Mouse (Mus musculus): ENCODE measurements around the gene Clstn2. TPM values are rescaled to one million over a fixed set of nuclear protein-coding genes. Genes with fewer than 3 reads are reported as not detected.

The Clstn2 gene
- polyA plus RNA-seq, 1 experiment from 2014 or later: 19.6 TPM

DNA sequence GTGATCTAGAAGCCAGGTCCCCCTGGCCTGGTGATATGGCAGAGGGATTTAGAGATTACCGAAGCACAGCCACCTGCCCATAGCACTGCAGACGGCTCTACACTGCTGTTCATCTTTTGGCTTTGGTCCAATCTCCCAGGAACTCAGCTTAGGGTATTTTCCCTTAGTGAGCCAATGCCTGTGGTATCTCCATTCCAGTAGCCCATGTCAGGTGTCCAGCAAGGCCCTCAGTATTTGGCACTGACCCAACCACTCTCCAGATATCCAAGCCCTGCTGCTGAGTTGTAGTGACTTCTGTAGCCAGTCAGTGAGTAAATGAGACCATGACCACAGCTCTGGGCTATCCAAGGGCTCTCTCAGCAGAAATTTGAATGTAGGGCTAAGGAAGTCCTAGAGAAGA, 330.0 kb downstream of the Clstn2 start:
- Histone ChIP-seq H3K4me2 (replicated peaks) (no peak overlapping the region), H3K27ac (no peak overlapping the region), H3K9ac (no peak overlapping the region), H3K9me3 (ENCODE audit: control insufficient read depth, low read length) (no peaks in the 10 kb centered on the region), H3K36me3 (replicated peaks; ENCODE audit: control insufficient read depth, insufficient read depth) (no peaks in the 10 kb centered on the region), H3K27me3 (ENCODE audit: control insufficient read depth, insufficient read depth, low read length) (no peaks in the 10 kb centered on the region), H3K4me1 (replicated peaks; ENCODE audit: control insufficient read depth, insufficient read depth, low read length) (peaks cover 9% of the 10 kb centered on the region), H3K4me3 (replicated peaks; ENCODE audit: low read length) (no peak overlapping the region)
- ATAC-seq (ENCODE audit: low FRiP score) (no peak), DNase-seq (ENCODE audit: low spot score) (no peak)
- WGBS: 68% methylated on average over 2 of the region's 2 CpGs

DNA sequence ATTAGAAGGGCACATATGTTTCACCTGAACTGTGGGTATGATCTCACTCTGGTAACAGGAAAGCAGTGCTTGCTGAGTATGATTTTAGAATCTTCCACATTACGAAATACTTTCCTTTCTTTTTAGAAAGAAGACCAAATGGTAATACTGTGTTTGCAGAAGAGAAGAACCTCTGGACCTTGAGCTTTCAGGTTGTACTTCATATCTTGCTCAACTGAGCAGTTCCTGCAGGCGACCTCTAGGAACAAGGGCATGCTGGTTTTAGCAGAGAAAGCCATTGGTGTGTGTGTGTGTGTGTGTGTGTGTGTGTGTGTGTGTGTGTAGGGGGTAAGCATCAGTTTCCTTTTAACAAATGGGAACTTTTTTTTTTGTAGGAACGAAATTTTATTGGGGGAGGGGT, 333.0 kb downstream of the Clstn2 start:
- WGBS: 89% methylated on average over 3 of the region's 3 CpGs
- Histone ChIP-seq H3K27me3 (ENCODE audit: control insufficient read depth, insufficient read depth, low read length) (no peaks in the 10 kb centered on the region), H3K4me3 (replicated peaks; ENCODE audit: low read length) (no peak overlapping the region), H3K4me1 (replicated peaks; ENCODE audit: control insufficient read depth, insufficient read depth, low read length) (peaks cover 9% of the 10 kb centered on the region), H3K36me3 (replicated peaks; ENCODE audit: control insufficient read depth, insufficient read depth) (no peaks in the 10 kb centered on the region), H3K27ac (no peak overlapping the region), H3K9ac (no peak overlapping the region), H3K9me3 (ENCODE audit: control insufficient read depth, low read length) (no peaks in the 10 kb centered on the region), H3K4me2 (replicated peaks) (no peak overlapping the region)
- DNase-seq (ENCODE audit: low spot score): no peak
- ATAC-seq (ENCODE audit: low FRiP score): no peak

DNA sequence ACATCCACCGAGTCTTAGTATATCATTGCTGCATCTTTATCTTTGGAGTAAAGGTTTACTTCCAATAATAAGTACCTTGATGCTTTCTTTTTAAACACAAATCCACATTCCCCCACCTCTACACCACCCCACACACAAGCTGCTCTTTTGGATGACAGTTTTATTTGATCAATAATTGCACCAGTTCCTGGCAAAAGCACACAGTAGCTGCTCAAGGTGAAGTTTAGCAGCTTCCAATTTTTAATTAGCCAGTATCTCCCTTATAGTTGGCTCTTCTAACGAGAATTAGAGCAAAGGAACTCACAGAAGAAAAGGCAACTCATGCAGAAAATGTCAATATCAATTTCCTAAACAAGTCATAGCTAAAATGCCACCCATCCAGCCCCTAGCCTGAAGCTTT, 334.0 kb downstream of the Clstn2 start:
- no peak overlapping the region for H3K4me2 ChIP-seq (replicated peaks)
- no peak overlapping the region for H3K27ac ChIP-seq
- peaks cover 4% of the 10 kb centered on the region; the same call in 1 of the 2 replicates for H3K4me1 ChIP-seq (replicated peaks; ENCODE audit: control insufficient read depth, insufficient read depth, low read length)
- DNase-seq (ENCODE audit: low spot score) (no peak), ATAC-seq (ENCODE audit: low FRiP score) (no peak)
- no peak overlapping the region for H3K9ac ChIP-seq
- no peaks in the 10 kb centered on the region for H3K36me3 ChIP-seq (replicated peaks; ENCODE audit: control insufficient read depth, insufficient read depth)
- H3K9me3 ChIP-seq (ENCODE audit: control insufficient read depth, low read length): no peaks in the 10 kb centered on the region
- 69% methylated on average over 2 of the region's 2 CpGs for WGBS
- no peak overlapping the region for H3K4me3 ChIP-seq (replicated peaks; ENCODE audit: low read length)
- H3K27me3 ChIP-seq (ENCODE audit: control insufficient read depth, insufficient read depth, low read length): no peaks in the 10 kb centered on the region

DNA sequence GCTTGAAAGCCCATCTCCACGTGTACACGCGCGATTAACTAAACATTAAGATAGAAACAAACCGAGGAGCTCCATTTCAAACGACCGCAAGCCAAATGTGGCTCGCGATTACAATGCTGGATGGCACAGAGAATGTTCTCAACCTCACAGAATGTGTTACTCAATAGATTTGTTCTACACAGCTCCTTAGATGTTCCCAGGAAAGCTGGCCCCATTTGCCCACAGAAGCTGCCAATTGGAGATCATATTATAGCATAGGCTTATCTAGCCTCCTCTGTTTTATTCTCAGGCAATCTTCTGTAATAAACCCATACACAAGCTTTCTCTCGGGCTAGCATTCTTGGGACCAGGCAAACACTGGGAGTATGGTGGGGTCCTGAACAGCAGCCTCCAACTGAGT, 334.9 kb downstream of the Clstn2 start:
- no peaks in the 10 kb centered on the region for H3K27me3 ChIP-seq (ENCODE audit: control insufficient read depth, insufficient read depth, low read length)
- no peak overlapping the region for H3K27ac ChIP-seq
- H3K4me3 ChIP-seq (replicated peaks; ENCODE audit: low read length): no peak overlapping the region
- no peaks in the 10 kb centered on the region for H3K4me1 ChIP-seq (replicated peaks; ENCODE audit: control insufficient read depth, insufficient read depth, low read length)
- H3K9me3 ChIP-seq (ENCODE audit: control insufficient read depth, low read length): no peaks in the 10 kb centered on the region
- ATAC-seq (ENCODE audit: low FRiP score): no peak
- DNase-seq (ENCODE audit: low spot score): no peak
- H3K4me2 ChIP-seq (replicated peaks): no peak overlapping the region
- H3K36me3 ChIP-seq (replicated peaks; ENCODE audit: control insufficient read depth, insufficient read depth): no peaks in the 10 kb centered on the region
- H3K9ac ChIP-seq: no peak overlapping the region
- 92% methylated on average over 10 of the region's 10 CpGs for WGBS

DNA sequence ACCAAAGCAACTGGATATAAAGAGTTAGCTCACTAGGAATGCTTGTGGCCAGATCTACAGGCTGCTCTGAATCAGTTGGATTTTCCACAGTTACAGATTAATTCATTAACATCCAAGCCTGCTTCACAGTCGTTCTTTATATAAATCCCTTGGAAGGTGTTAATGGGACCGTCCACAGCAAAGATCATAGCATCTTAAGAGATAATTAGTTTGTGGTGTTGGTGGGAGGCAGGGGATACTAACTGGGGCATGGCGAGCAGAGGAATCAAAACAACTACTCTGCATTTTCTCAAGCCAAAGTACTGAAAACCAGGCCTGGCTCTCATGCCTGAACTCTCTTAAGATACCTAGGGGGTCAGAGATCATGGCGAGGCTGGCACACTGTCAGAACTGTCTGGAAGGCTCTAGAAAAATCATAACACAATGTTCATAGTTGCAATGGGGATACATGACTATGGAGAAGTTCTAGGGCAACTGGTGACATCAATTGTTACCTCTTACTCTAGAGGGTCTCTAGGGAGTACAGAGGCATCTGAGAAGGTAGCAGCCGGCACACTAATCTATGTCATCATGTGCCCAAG, 336.2 kb downstream of the Clstn2 start:
- no peak overlapping the region for H3K27ac ChIP-seq
- no peaks in the 10 kb centered on the region for H3K36me3 ChIP-seq (replicated peaks; ENCODE audit: control insufficient read depth, insufficient read depth)
- H3K27me3 ChIP-seq (ENCODE audit: control insufficient read depth, insufficient read depth, low read length): no peaks in the 10 kb centered on the region
- 79% methylated on average over 5 of the region's 5 CpGs for WGBS
- H3K4me3 ChIP-seq (replicated peaks; ENCODE audit: low read length): no peak overlapping the region
- DNase-seq (ENCODE audit: low spot score) (no peak), ATAC-seq (ENCODE audit: low FRiP score) (no peak)
- H3K9me3 ChIP-seq (ENCODE audit: control insufficient read depth, low read length): no peaks in the 10 kb centered on the region
- H3K4me1 ChIP-seq (replicated peaks; ENCODE audit: control insufficient read depth, insufficient read depth, low read length): no peaks in the 10 kb centered on the region
- H3K9ac ChIP-seq: no peak overlapping the region
- no peak overlapping the region for H3K4me2 ChIP-seq (replicated peaks)

DNA sequence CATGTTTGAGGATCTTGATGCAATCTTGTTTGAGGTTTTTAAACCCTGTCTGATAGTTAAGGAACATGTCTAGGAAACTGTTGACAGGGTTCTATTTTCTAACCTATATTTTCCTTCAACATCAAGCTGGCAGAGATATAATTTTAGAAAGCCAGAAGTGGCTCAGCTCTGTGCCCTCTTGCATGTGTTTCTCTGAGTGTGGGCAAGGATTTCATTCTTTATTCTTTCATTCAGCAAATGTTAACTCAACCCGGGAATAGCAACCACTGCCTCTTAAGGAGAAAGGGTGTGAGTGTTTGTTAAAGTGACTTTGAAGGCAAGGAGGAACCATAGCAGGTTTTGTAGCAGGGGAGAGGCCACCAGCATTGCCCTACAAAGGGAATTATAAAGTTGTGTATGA, 337.7 kb downstream of the Clstn2 start:
- 85% methylated on average over 1 of the region's 1 CpGs for WGBS
- no peak overlapping the region for H3K4me2 ChIP-seq (replicated peaks)
- H3K4me3 ChIP-seq (replicated peaks; ENCODE audit: low read length): no peak overlapping the region
- DNase-seq (ENCODE audit: low spot score) (no peak), ATAC-seq (ENCODE audit: low FRiP score) (no peak)
- no peaks in the 10 kb centered on the region for H3K4me1 ChIP-seq (replicated peaks; ENCODE audit: control insufficient read depth, insufficient read depth, low read length)
- no peak overlapping the region for H3K9ac ChIP-seq
- no peak overlapping the region for H3K27ac ChIP-seq
- no peaks in the 10 kb centered on the region for H3K27me3 ChIP-seq (ENCODE audit: control insufficient read depth, insufficient read depth, low read length)
- no peaks in the 10 kb centered on the region for H3K36me3 ChIP-seq (replicated peaks; ENCODE audit: control insufficient read depth, insufficient read depth)
- no peaks in the 10 kb centered on the region for H3K9me3 ChIP-seq (ENCODE audit: control insufficient read depth, low read length)

DNA sequence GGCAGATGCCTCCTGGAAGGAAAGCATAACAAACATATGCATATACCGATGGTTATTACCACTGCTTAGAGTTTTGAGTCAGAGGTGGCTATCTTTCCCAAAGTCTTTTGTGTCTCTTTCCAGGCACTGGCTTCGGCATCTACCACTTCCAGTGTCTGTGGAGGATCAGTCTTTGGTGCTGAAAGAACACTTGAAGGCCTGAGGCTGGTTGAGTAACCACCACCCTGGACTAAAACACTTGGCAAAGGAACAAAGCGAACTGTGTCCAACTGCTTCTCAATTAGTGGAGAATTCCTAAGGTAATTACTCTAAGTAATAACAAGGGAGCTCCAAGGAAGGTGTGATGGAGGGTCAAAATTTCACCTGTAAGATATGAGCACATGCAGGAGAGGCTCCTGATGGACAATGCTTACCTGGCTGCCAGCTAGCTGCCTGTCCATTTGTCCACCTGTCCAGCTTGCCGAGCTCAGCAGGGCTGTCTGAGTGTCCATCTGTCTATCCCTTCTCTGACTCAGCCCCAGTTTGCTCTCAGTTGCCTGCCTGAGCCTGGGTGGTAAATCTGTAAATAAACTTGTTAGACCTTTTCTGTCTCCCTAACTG, 346.1 kb downstream of the Clstn2 start:
- Histone ChIP-seq H3K9me3 (ENCODE audit: control insufficient read depth, low read length) (no peaks in the 10 kb centered on the region), H3K27me3 (ENCODE audit: control insufficient read depth, insufficient read depth, low read length) (no peaks in the 10 kb centered on the region), H3K36me3 (replicated peaks; ENCODE audit: control insufficient read depth, insufficient read depth) (no peaks in the 10 kb centered on the region), H3K4me3 (replicated peaks; ENCODE audit: low read length) (no peak overlapping the region), H3K27ac (no peak overlapping the region), H3K4me2 (replicated peaks) (no peak overlapping the region), H3K9ac (no peak overlapping the region), H3K4me1 (replicated peaks; ENCODE audit: control insufficient read depth, insufficient read depth, low read length) (no peaks in the 10 kb centered on the region)
- no peak for DNase-seq (ENCODE audit: low spot score)
- WGBS: 88% methylated on average over 4 of the region's 4 CpGs
- ATAC-seq (ENCODE audit: low FRiP score): no peak

DNA sequence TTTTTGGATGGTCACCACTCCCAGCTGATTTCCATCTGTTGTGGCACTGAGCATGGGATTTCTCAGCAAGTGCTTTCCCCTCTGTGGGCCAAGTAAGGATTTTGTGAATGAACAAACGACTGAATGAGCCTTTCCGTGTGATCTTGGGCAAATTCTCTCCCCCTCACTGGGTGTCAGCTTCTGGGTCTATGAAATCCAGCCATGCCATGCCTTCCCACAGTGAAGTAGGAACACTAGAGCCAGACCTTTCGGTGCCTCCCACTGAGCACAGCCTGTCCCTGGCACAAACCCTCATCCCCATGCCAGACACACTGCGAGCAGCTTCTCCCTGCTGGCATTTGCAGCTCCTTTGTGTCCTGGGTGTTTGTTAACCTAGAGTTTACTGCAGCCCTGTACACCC, 347.3 kb downstream of the Clstn2 start:
- DNase-seq (ENCODE audit: low spot score) (no peak), ATAC-seq (ENCODE audit: low FRiP score) (no peak)
- Histone ChIP-seq H3K9ac (no peak overlapping the region), H3K36me3 (replicated peaks; ENCODE audit: control insufficient read depth, insufficient read depth) (no peaks in the 10 kb centered on the region), H3K4me1 (replicated peaks; ENCODE audit: control insufficient read depth, insufficient read depth, low read length) (no peaks in the 10 kb centered on the region), H3K4me2 (replicated peaks) (no peak overlapping the region), H3K27me3 (ENCODE audit: control insufficient read depth, insufficient read depth, low read length) (no peaks in the 10 kb centered on the region), H3K27ac (no peak overlapping the region), H3K4me3 (replicated peaks; ENCODE audit: low read length) (no peak overlapping the region), H3K9me3 (ENCODE audit: control insufficient read depth, low read length) (no peaks in the 10 kb centered on the region)
- WGBS: 51% methylated on average over 4 of the region's 4 CpGs

DNA sequence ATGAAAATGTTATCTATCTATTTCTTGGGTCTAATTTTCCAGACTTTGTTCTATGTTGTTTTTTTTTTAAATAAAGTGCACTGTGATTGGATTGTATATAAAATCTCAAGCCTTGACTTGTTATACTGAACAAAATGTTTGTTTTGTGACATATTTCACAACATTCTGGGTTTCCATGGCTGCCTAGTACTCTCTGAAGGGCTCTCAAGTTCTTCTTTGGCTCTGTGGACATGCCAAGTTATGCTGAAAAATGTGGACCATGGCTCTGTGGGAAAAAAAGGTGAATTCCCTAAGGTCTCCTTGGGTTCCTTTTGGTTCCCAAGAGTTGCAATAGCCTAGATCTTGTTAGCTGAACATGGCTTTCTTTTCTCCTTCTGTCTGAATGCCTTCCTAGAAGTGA, 353.1 kb downstream of the Clstn2 start:
- H3K9ac ChIP-seq: no peak overlapping the region
- no peak overlapping the region for H3K27ac ChIP-seq
- H3K27me3 ChIP-seq (ENCODE audit: control insufficient read depth, insufficient read depth, low read length): no peaks in the 10 kb centered on the region
- no peaks in the 10 kb centered on the region for H3K9me3 ChIP-seq (ENCODE audit: control insufficient read depth, low read length)
- no peak for ATAC-seq (ENCODE audit: low FRiP score)
- no peak for DNase-seq (ENCODE audit: low spot score)
- H3K4me1 ChIP-seq (replicated peaks; ENCODE audit: control insufficient read depth, insufficient read depth, low read length): no peaks in the 10 kb centered on the region
- H3K4me3 ChIP-seq (replicated peaks; ENCODE audit: low read length): no peak overlapping the region
- H3K36me3 ChIP-seq (replicated peaks; ENCODE audit: control insufficient read depth, insufficient read depth): no peaks in the 10 kb centered on the region
- H3K4me2 ChIP-seq (replicated peaks): no peak overlapping the region

DNA sequence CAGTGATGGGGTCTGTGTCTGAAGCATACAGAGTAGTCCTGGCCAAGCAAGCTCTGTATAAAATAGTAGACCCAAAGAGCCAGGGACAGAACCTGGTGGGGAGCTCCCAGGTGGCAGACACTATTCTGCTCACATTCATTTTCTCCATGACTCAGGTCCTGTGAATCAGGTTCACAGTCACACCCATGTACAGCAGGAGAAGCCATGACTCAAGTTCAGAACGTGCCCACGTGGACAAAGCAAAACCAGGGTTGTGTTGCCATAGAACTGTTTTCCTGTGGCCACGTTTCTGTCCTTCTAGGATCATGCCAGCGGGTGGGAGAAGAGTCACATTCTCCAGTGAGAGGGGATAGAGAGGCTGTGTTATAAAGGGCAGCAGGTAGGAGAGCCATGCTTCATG, 353.9 kb downstream of the Clstn2 start:
- H3K27ac ChIP-seq: no peak overlapping the region
- H3K27me3 ChIP-seq (ENCODE audit: control insufficient read depth, insufficient read depth, low read length): no peaks in the 10 kb centered on the region

More for the DNA sequence above, 353.9 kb downstream of the Clstn2 start:
- H3K4me1 ChIP-seq (replicated peaks; ENCODE audit: control insufficient read depth, insufficient read depth, low read length): no peaks in the 10 kb centered on the region
- DNase-seq (ENCODE audit: low spot score) (no peak), ATAC-seq (ENCODE audit: low FRiP score) (no peak)
- 78% methylated on average over 4 of the region's 4 CpGs for WGBS
- H3K9me3 ChIP-seq (ENCODE audit: control insufficient read depth, low read length): no peaks in the 10 kb centered on the region
- no peak overlapping the region for H3K9ac ChIP-seq
- no peak overlapping the region for H3K4me2 ChIP-seq (replicated peaks)
- H3K4me3 ChIP-seq (replicated peaks; ENCODE audit: low read length): no peak overlapping the region
- H3K36me3 ChIP-seq (replicated peaks; ENCODE audit: control insufficient read depth, insufficient read depth): no peaks in the 10 kb centered on the region

Data from hindbrain, embryonic 14.5 days (tissue).